Mouse (Mus musculus) activated CD4-positive, CD25-positive, alpha-beta regulatory T cell, adult 4 months (primary cell): ENCODE results near the gene Sgsm3. TPM values are rescaled to one million over a fixed set of nuclear protein-coding genes. Genes with fewer than 3 reads are reported as not detected.

Experiments used
- ATAC-seq: one replicate; pipeline ENCODE4 v1.8.0; 2017
- polyA plus RNA-seq, 2 experiments: library from polyadenylated mRNA; unstranded; fragments of 100-300 nt; shearing (Covaris generic); gene quantifications; one replicate each; pipeline ENCODE4 v1.2.1; 2017

Sgsm3 gene
- 1 to 10 TPM; 1.5 to 6.3 TPM for polyA plus RNA-seq

DNA sequence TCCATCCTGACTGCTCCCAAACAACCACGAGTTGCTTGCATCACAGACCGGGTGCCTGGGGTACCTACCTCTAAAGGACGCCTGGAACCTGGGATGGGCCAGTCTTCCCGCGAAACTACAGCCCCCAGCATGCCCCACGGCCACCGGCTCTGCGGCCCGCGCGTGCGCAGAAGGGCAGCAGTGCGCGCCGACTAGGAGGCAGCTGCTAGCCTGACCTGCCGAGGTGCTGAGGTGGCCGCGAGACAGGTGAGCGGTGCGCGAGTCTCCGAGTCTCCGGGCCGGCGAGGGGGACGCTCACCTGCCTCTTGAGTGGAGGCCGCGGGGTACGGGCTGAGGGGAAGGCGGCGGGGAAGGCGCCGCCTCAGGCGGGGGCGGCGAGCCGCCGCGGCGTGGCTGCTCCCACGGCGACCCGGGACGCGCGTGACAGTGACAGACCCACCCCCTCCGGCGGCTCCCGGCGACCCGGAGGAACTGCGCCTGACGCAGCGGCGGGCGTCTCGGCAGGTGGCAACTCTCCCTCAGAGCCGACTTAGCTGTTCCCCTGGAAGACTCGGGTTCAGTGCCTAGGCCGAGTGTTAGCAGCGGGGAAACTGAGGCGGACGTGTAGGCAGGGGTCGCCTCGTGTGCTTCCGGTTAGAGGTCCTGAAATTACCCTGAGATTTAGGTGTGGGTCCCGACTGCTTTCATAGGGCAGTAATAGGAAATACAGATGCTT, at the start of gene Sgsm3:
Sgsm3 (plus strand) TSS at position 146 of the 715 bp plus-strand sequence.
- ATAC-seq = peak; percentile 84

- no peak for ATAC-seq
These were observed 48.7 kb upstream of the Sgsm3 start for GRCm38 (mm10) chr15:80928811-80929355.

DNA sequence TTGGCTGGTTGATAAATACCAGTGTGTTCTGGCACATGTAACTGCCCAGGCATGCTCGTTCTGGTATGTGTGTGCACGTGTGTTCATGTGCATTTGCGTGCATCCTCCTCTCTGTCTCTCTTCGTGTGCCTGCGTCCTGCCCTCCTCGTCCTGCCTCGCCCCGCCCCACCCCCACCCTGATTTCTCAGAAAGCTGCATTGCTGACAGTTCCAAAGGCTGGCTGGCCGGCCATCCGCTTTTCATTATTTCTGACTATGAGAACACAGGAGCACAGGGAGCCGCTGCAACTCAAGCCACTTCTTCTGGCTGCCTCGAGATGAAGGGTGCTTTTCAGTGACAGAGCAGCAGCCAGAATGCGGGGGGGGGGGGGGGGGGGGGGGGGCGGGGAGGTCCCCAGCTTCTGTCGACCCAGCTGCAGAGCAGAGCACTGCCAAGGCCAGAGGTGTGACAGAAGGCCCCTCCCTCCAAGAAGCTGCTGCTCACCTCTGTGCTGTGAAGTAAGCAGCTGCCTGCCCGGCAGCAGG, 47.5 kb upstream of the Sgsm3 start:
- peak; percentile 44 for ATAC-seq

- ATAC-seq = peak; percentile 70
These were observed 46.8 kb upstream of the Sgsm3 start for GRCm38 (mm10) chr15:80930676-80931320.

DNA sequence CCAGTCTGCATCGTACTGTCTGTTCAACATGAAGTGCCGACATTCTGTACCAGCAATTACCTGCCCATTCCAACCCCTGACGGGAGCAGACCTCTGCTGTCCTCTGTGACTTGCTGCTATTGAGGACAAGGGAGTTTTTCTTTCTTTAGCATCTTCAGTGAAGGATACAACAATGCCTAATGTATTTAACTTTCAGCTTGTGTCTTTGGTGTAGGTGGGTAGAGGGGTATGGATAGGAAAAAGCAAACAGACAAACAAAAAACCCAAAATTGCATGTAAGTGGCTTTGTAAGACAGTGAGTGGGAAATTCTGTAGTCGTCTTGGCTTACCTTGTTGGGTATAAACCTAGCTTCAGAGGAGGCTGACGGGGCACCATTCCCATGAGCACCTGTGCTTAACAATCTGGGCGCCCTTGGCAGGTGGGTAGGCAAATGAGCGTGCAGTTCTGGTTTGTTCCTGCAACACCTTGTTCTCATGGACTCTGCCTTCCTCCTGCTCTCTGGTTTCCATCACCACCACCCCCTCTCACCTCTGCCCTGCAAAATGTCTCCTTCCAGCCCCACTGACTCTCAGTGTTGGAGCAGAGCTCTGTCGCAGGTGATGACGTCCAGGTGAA, 46.1 kb upstream of the Sgsm3 start:
- ATAC-seq = no peak

GRCm38 (mm10) chr15:80934841-80935240, 42.7 kb upstream of the Sgsm3 start:
- ATAC-seq = no peak

DNA sequence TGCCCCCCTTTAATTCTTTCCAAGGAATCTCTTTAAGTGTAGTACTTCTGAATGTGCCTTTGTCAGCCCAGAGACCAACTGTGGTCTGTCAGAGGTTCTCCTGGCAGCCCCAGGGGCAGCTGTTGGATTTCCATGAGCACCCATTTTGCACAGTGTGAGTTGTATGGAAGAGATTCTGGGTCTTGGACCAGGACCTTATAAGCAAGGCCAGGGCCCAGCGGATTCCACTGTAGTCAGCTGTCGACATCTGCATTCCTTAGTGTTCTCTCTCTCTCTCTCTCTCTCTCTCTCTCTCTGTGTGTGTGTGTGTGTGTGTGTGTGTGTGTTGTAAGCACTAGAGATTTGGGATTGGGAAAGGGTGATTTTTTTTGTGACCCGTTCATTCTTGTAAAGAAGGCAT, 40.9 kb upstream of the Sgsm3 start:
- no peak for ATAC-seq

GRCm38 (mm10) chr15:80938615-80939014, 39.0 kb upstream of the Sgsm3 start:
- ATAC-seq = no peak

DNA sequence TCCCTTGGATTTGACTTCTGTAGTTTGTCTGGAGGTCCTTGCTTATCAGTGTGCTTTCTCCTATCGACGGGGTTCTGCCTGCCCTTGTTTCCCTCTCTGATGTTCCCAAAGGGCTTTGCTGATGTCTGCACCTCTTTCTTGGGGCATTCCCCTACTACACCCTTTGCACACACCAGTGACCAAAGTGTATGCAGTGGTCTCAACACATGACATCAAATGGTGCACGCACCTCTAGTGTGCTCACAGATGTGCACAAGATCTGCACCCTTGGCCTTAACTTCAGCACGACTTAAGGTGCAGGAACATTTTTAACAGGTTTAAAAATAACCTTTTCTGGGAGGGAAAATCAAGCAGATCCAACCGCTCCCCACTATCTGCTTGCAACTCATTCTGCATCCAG, 38.2 kb upstream of the Sgsm3 start:
- ATAC-seq = no peak

DNA sequence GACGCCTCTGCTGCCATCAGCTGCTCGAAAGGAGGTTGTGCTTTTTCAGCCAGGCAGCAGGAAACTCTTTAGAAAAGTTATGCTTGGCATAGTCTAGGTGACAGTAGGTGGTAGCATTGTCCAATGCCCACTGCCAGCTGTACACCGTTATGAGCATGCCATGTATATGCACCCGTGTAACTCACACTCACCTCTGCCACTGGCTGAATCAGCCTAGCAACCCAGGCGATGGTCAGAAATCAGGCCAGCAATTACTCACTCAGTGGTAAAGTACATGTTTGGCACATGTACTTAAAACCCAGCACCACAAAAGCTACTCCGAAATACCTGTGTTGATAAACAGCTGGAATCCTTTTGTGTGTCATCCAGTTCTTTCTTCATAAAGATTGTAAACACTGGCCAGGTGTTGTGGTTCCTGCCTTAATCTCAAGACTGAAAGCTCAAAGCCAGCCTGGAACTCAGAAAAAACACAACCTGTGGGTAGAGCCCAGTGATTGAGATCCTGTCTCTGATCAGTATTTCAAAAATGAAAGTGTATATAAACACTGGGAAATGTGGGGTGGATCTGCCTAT, 36.0 kb upstream of the Sgsm3 start:
- no peak for ATAC-seq

- no peak for ATAC-seq
These were observed 31.7 kb upstream of the Sgsm3 start for GRCm38 (mm10) chr15:80945851-80946250.

- ATAC-seq = peak; percentile 84
These were observed 29.1 kb upstream of the Sgsm3 start, which contains the start of gene Adsl for GRCm38 (mm10) chr15:80948145-80949135. Gene Adsl (plus strand): TSS chr15:80948490.

DNA sequence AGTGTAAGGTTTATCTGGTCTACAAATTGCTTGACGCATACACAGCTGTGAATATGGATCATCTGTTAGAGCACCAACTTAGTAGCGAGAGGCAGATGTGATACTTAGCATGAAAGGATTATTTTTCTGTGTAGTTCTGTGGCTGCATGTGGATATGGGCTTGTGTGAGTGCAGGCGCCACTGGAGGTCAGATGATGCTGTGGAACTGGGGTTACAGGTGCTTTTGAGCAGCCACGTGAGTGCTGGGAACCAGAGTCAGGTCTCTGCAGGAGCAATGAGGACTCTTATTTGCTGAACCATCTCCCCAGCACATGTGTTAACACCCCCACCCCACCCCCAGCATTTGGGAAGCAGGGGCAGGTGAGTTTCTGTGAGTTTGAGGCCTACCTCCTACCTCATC, 28.1 kb upstream of the Sgsm3 start:
- ATAC-seq = no peak

DNA sequence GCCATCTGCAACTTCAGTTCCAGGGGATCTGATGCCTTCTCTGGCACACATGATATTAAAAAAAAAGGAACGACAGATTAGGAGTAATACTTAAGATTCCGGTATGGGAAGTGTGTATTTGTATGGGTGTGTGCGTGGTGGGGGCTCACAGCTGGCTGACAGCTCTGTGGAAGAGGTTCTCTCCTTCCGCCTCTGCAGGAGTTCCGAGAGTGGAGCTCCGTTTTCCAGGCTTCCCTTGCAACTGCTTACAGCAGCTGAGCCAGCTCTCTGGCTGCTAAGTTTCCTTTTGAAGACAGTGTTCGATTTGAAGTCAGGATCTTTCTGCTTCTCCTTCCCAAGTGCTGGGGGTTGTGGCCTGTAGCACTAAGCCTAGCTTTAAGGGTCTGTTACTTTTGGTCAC, 27.5 kb upstream of the Sgsm3 start:
- no peak for ATAC-seq

DNA sequence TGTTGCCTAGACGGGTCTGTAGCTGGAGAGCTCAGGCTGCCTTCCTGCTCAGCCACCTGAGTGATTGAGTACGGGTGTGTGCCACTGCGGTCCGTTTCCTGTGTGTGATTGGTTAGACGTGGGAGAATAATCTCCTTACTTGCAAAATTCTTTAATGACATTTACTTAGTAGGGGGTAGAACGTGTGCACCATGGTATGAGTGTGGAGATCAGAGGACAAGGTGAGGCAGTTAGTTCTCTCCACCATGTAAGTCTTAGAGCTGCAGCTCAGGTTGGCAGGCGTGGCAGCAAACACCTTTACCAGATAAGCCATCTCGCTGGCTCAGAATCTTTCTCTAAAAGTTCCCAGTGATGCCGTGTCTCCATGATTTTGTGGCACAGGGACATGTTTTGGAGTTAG, 23.6 kb upstream of the Sgsm3 start:
- no peak for ATAC-seq

DNA sequence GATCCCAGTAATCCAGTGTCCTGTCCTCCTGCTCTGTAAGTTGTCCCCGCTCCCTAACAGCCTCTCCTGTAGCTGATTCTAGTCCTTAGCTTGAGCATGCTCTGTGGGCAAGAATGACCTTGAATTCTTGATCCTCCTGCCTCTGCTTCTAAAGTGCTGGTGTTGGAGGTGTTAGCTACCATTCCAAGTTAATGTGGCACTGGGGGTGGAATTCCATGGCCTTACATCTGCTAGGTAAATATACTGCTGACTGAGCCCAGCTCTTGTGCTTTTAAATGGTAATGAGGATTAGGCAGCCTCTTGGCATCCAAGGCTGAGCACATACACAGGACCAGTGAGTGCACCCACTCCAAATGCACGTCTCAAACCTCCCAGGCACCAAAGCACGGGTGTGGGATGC, 22.7 kb upstream of the Sgsm3 start:
- no peak for ATAC-seq

GRCm38 (mm10) chr15:80955836-80956438, 21.6 kb upstream of the Sgsm3 start:
- ATAC-seq = no peak

DNA sequence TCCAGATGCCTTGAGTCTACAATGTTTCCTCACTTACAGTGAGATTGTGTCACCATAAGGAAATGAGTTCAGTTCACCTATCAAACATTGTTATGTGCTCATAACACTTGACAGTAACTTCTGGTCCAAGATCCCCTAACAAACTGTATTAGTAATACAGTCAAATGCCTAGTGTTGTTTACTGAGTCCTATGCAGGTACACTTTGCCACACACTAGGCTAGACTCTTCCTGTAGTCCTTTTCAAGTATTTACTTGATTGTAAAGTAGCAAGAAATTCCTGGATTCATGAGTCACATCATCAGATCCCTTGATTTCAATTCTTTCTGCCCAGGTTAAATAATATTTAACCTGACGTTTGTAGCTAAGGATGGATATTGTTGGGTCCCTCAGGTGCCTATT, 8.2 kb upstream of the Sgsm3 start:
- ATAC-seq = no peak

GRCm38 (mm10) chr15:80974311-80974710, 3.3 kb upstream of the Sgsm3 start:
- ATAC-seq = no peak

- no peak for ATAC-seq
These were observed 1.9 kb upstream of the Sgsm3 start for GRCm38 (mm10) chr15:80975666-80976065.

- no peak for ATAC-seq
These were observed 2.0 kb downstream of the Sgsm3 start for GRCm38 (mm10) chr15:80979611-80980010.
